Comparison of ENCODE assay signal across 11 mouse cellular contexts in genomic region chr4:125175591-125175990, GRCm38 (mm10). TPM values are rescaled to one million over a fixed set of nuclear protein-coding genes. Genes with fewer than 3 reads are reported as not detected.
DNase-seq lines count a peak whose midpoint lies in the region; ATAC-seq lines count a peak whose summit lies in the region.
"Had no signal": no experiment of that assay in that cellular context is flagged by ENCODE, and none has a peak within 500 bp of the region (broad histone marks: within the 10 kb centered on the region; RNA-seq: fewer than 3 reads in every experiment).

No protein-coding gene starts in this region.

- H3K4me2 ChIP-seq in liver, embryonic 12.5 days: no peak overlapping the region
- H3K4me2 ChIP-seq: limb, embryonic 15.5 days had no signal

- intact Hi-C loops in left cerebral cortex, postnatal 4 days (cut with DNase I): no loop called here

- no peak overlapping the region for H3K27ac ChIP-seq in liver, embryonic 12.5 days
- H3K27ac ChIP-seq: limb, embryonic 15.5 days had no signal

- peak; percentile 87 for DNase-seq in left cerebral cortex, postnatal 4 days
- no peak for DNase-seq in left cerebral cortex, adult 8-10 months (ENCODE audit: low spot score in 2 of 2)
- DNase-seq in adrenal gland, adult 18-20 months (ENCODE audit: low spot score in 2 of 2): peak; percentile 66 to 74
- peak; percentile 66 to 67 for DNase-seq in cerebellum, adult 18-20 months
- DNase-seq in kidney, postnatal 25 days: peak; percentile 74 to 86
- no peak for DNase-seq in layer of hippocampus, adult 18-20 months (ENCODE audit: low spot score in 2 of 2)
- DNase-seq in embryo, embryonic 9.5 days (ENCODE audit: extremely low spot score): no peak

- peaks cover 4% of the 10 kb centered on the region; the same call in 1 of the 2 replicates for H3K27me3 ChIP-seq in liver, embryonic 12.5 days (replicated peaks)
- H3K27me3 ChIP-seq: limb, embryonic 15.5 days had no signal

- no peak for ATAC-seq in liver, embryonic 12.5 days
- ATAC-seq: intestine, postnatal 0 days; Patski had no signal

- no peaks in the 10 kb centered on the region for H3K4me1 ChIP-seq in liver, embryonic 12.5 days
- H3K4me1 ChIP-seq: limb, embryonic 15.5 days had no signal

- WGBS in liver, embryonic 12.5 days (ENCODE audit: insufficient replicate concordance): 45% methylated on average over 2 of the region's 2 CpGs

- no peak overlapping the region for H3K9ac ChIP-seq in liver, embryonic 12.5 days
- H3K9ac ChIP-seq: limb, embryonic 15.5 days had no signal

- no peaks in the 10 kb centered on the region for H3K9me3 ChIP-seq in liver, embryonic 12.5 days (replicated peaks)
- H3K9me3 ChIP-seq: limb, embryonic 15.5 days had no signal

- H3K36me3 ChIP-seq in liver, embryonic 12.5 days: no peaks in the 10 kb centered on the region
- H3K36me3 ChIP-seq: limb, embryonic 15.5 days had no signal

- H3K4me3 ChIP-seq in liver, embryonic 12.5 days: no peak overlapping the region
- H3K4me3 ChIP-seq: limb, embryonic 15.5 days had no signal

RNA-seq across cellular contexts. Expression of gene Zc3h12a, which starts 48.0 kb away (rescaled TPM):
- total RNA-seq in left cerebral cortex, postnatal 4 days (2021): under 1 TPM; 0.58 to 0.60 TPM
- 1 to 10 TPM in 3 of 4 experiments, under 1 TPM in 1; 0.57 to 2.9 (median 1.5) TPM for total RNA-seq in left cerebral cortex, adult 8-10 months (2022)
- total RNA-seq in adrenal gland, adult 18-20 months (2021): 1 to 10 TPM; 4.1 to 6.5 TPM
- 1 to 10 TPM in 1 of 2 experiments, under 1 TPM in 1; 0.99 to 1.3 TPM for total RNA-seq in layer of hippocampus, adult 18-20 months (2021)
- polyA plus RNA-seq in liver, embryonic 12.5 days (2016; fragmentation: Nextera tagmentation; extraction: Ambion mirVana): 0.56 and 0.62 TPM in 2 replicates

Comparison
In these comparisons a context has a peak if more than half of its experiments do, and no peak if none do; other contexts are left out.
1. DNase-seq: peak in left cerebral cortex, postnatal 4 days (single experiment), adrenal gland, adult 18-20 months (2 of 2), cerebellum, adult 18-20 months (2 of 2) and kidney, postnatal 25 days (2 of 2); none in left cerebral cortex, adult 8-10 months (0 of 2), layer of hippocampus, adult 18-20 months (0 of 2) and embryo, embryonic 9.5 days (single experiment).